Mouse (Mus musculus) thymus, adult 2 months (tissue): ENCODE results near the gene Trim66.

Experiments used
- CTCF ChIP-seq: fragments of 200-500 bp; IDR thresholded peaks from 2 replicates; pipeline ENCODE4 v1.5.1; 2012; ENCODE audit warnings: mild to moderate bottlenecking, control low read depth, low read length, moderate library complexity, borderline replicate concordance; ENCODE audit not compliant: control insufficient read depth, poor library complexity, insufficient read depth; ENCODE audit errors: extremely low read depth
- POLR2A ChIP-seq: fragments of 200-500 bp; IDR thresholded peaks from 2 replicates; pipeline ENCODE4 v1.6.1; 2012; ENCODE audit warnings: mild to moderate bottlenecking, low read length, control low read depth, moderate library complexity; ENCODE audit not compliant: control insufficient read depth, poor library complexity, insufficient read depth; ENCODE audit errors: extremely low read depth

GRCm38 (mm10) chr7:109448060-109448459 is 59.9 kb downstream of the Trim66 start:
- no peak for TF ChIP-seq CTCF
- no peak for TF ChIP-seq POLR2A
